Mouse (Mus musculus) frontal cortex, postnatal 25 days (tissue): ENCODE measurements around the gene Dnase1l3.

Experiments used
- DNase-seq, 2 experiments: peaks; one replicate each; pipeline ENCODE4 v3.0.0; 2022; ENCODE audit warnings: low spot score in 2 of 2

Gene Dnase1l3

DNA sequence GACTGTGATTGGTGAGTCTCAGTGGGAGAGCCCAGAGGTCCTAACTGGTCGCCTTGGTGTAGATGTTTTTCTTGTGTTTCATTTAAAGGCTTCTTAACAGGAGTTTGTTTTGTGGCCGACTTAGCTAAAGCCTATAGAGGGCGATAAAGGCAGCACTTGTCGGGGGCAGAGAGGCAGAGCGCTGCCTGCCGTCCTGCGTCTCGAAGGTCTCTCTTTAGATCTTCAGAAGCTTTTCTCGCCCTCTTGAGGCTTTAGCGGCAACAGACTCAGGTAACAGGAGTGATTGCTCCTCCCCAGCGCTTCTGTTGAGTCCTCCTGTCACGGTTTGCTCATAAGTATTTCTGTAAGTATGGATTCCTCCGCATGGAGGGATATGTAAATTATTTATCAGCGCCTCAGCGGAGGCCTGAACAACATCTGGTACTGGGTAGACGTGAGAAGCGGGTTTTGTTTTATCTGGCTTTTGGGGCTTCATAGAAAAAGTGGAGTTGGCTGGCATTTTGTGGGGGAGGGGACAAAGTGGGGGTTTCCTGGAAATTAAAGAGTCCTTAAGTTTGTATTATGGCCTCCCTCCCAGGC is 57.2 kb downstream of the Dnase1l3 start:
- DNase-seq, result peak in 1 of 2 experiments; percentile 23

DNA sequence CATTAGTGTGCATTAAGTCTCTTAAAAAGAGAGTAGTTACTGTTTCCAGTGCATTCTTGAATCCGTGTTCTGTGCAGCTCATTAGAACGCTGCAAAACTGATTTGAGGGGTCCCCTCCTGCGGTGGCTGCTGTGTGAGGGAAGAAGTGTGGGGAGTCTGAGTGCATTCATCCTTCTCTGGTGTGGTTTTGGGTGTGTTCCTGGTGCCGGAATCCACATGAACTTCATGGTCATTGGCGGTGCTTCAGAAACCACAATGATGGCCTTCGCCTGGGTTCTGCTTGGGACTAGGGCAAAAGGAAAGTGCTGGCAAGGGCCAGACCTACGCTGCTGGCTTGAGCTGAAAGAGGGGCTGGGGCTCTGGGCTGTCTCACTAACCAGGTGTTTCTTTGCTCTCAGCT is 60.2 kb downstream of the Dnase1l3 start:
- no peak for DNase-seq

DNA sequence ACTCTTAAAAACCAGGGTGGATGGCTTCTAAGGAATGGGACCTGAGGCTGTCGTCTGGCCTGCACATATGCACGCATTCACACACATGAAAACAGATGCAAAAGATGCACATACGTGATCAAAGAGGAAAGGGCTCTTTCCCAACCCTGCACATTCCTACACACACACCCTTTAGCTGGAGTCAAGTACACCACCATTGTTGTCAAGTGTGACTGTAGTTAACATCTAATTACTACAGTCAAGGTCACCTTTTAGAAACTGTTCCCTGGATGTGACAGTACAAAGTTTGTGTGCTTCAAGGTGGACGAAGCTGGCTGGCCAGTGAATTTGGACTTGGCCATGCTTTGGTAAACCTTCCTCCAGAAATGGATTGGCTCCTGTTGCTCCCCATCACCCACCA is 62.2 kb downstream of the Dnase1l3 start:
- DNase-seq, result no peak

DNA sequence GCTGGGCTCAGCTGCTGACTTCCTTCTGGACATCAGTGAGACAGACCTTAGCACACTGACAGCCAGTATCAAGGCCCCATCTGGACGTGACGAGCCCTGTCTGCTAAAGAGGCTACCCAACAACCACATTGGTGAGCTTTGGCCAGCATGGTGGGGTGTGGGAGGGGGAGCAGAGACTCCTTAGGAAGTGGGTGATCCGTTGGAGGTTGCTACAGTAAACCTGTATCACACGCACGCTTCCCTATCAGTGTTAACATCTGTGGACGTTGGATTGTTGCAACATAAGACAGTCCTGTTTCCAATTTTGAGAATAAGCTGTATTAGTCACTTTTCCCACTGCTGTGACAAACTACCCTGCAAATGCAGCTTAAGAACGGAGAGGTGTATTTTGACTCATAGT is 65.3 kb downstream of the Dnase1l3 start:
- DNase-seq, result no peak

DNA sequence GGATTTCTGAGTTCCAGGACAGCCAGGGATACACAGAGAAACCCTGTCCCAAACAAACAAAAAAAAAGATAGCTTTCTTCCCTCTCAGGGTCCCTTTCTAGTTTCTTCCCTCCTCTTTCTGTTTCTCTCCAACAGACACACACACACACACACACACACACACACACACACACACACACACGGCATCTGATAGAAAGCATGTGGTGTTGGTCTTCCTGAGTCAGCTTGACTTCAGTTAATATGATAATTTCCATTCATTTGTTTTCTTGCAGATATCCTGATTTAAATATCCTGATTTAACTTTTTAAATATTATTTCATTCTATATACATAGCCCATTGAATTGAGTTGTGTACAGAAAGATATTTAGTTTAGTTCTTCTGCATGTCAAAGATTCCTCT is 66.0 kb downstream of the Dnase1l3 start:
- DNase-seq, result no peak

DNA sequence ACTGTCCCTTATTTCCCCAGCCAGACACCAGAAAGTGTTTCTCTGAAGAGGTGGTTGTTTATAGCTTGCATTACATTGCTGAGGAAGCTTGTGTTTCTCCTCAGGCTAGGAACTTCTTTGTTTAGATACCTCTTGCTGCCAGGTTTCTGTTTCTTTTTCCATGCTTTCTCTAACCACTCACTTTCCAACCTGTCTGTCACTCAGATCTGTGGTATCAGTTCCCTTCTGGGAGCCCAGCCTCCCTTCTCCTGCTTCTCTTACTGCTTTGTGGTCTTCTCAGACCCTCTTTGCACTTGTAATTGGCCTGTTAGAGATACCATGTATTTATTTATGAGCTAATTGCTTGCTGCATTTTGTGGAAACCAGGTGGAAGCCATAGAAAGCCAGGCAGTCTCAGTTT is 70.7 kb downstream of the Dnase1l3 start:
- no peak for DNase-seq

DNA sequence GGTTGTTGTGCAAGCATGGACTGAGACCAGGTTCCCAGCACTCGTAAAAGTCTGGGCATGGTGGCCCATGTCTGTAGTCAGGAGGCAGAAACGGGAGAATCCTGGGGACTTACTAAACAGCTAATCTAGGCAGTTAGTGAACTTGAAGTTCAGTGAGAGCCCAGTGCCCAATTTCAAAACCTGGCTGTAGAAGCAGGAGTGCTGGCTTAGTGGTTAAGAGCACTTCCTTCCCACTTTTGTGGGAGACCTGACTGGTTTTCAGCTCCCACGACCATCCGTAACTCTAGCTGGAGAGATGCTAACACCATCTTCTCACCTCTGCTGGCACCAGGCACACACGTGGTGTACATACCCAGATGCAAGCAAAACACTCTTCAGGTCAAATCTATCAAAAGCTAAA is 72.9 kb downstream of the Dnase1l3 start:
- no peak for DNase-seq

DNA sequence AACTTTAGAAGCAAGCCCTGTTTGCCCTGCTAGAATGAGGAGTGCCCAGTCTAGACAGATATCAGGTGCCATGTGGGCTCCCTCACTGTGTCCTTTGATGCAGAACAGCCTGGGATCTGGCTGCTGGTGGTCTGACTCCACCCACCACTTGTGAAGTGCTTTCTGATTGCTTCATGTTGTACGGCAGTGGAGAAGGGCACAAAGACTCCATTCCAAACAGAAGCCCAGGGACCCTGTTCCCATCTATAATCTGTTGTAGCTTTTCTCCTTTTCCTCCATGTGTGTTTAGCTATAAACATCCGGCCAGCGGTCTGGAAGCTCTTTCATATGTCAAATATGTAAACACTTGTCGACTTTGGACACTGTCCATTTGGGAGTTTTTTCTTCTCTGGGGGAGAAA is 74.5 kb downstream of the Dnase1l3 start:
- no peak for DNase-seq

DNA sequence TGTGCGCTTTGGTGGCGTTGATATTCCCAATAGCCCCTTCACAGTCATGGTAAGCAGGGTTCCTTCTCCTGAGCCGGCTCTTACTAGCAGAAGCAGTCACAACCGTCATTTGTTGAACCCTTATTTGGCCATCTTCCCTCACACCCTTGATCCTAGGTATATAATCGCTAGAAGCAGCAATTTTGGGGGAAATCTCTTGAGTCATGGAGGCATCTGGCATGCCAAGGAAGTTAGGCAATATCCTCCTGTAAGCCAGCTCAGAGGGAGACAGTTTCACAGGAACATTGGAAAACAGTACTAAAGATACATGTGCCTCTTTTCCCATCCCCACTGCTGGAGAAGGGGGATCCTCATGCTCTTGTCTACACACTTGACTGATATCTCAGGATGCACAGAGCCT is 75.1 kb downstream of the Dnase1l3 start:
- DNase-seq, result no peak

DNA sequence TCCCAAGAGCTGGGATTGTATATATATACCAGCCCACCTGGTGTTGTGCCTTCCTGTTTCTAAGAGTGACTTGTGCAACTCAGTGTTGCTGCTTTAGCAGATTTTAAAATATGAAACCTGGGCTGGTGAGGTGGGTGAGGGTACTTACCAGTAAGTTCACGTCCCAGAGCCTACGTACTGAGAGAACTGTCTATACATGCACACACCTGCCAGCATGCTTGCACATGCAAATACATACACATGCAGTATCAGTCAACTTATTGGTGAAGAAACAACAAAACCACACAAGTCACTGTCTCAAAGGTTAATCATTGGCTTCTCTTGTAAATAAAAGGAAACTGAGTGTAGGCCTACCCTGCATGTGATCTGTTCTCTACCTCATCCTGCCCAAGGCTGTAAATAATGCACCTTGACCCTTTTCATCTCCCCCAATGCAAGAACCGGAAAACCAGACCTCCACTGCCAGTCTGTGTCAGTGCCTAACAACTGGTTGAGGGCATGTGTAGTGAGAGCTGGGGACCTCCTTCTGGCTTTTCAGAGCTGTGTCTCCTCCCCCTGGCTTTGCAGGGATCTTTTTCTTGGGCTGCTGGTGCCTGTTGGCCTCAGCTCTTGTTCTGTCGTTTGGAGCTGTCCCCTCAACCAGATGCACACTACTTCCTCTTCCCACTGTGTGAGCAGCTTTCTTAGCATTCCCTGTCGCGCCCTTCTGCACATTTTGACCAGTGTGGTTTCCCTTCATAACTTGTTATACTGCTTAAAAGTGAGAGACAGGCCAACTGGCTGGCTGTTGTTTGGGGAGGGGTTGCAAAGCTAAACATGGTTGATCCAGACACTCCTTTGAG is 76.0 kb downstream of the Dnase1l3 start:
- DNase-seq, result no peak
